Mouse (Mus musculus) lung, postnatal 14 days (tissue): ENCODE data around the gene Sh3bgrl2.
"Not testable (repeated sequence)": the region's sequence is repeated elsewhere in the genome, so short reads cannot be mapped to it uniquely, and the experiment has no call there.

Experiments
- DNase-seq: peaks from one replicate; pipeline ENCODE4 v3.0.0; 2021

Gene Sh3bgrl2

GRCm38 (mm10) chr9:83547830-83548689 lies at the start of gene Sh3bgrl2:
Gene Sh3bgrl2, plus strand, starts transcription at chr9:83548327.
- DNase-seq: peak; percentile 83

- DNase-seq: not testable (repeated sequence)
These were observed 29.0 kb upstream of the Sh3bgrl2 start for GRCm38 (mm10) chr9:83519081-83519480.

GRCm38 (mm10) chr9:83519510-83520155 lies 28.5 kb upstream of the Sh3bgrl2 start:
- no peak for DNase-seq

GRCm38 (mm10) chr9:83527341-83528060 lies 20.6 kb upstream of the Sh3bgrl2 start:
- DNase-seq: no peak

GRCm38 (mm10) chr9:83533044-83533769 lies 14.9 kb upstream of the Sh3bgrl2 start:
- DNase-seq: no peak

GRCm38 (mm10) chr9:83536959-83537358 lies 11.2 kb upstream of the Sh3bgrl2 start:
- DNase-seq: no peak

- DNase-seq: no peak
These were observed 10.6 kb upstream of the Sh3bgrl2 start for GRCm38 (mm10) chr9:83537510-83537909.

- DNase-seq: no peak
These were observed 10.1 kb upstream of the Sh3bgrl2 start for GRCm38 (mm10) chr9:83537921-83538536.

- DNase-seq: no peak
These were observed 8.2 kb upstream of the Sh3bgrl2 start for GRCm38 (mm10) chr9:83539809-83540491.

- no peak for DNase-seq
These were observed 7.7 kb upstream of the Sh3bgrl2 start for GRCm38 (mm10) chr9:83540492-83540857.

GRCm38 (mm10) chr9:83540975-83541374 lies 7.2 kb upstream of the Sh3bgrl2 start:
- no peak for DNase-seq

- DNase-seq: no peak
These were observed 2.9 kb upstream of the Sh3bgrl2 start for GRCm38 (mm10) chr9:83545240-83545639.

GRCm38 (mm10) chr9:83546316-83546715 lies 1.8 kb upstream of the Sh3bgrl2 start:
- DNase-seq: no peak

GRCm38 (mm10) chr9:83547229-83547628 lies 898 bp upstream of the Sh3bgrl2 start:
- no peak for DNase-seq

- DNase-seq: no peak
These were observed 1.7 kb downstream of the Sh3bgrl2 start for GRCm38 (mm10) chr9:83549866-83550265.

- DNase-seq: no peak
These were observed 3.0 kb downstream of the Sh3bgrl2 start for GRCm38 (mm10) chr9:83551116-83551515.

GRCm38 (mm10) chr9:83551632-83552031 lies 3.5 kb downstream of the Sh3bgrl2 start:
- no peak for DNase-seq

- DNase-seq: no peak
These were observed 7.5 kb downstream of the Sh3bgrl2 start for GRCm38 (mm10) chr9:83555580-83555979.

- no peak for DNase-seq
These were observed 8.1 kb downstream of the Sh3bgrl2 start for GRCm38 (mm10) chr9:83556236-83556635.

GRCm38 (mm10) chr9:83556780-83557771 lies 8.9 kb downstream of the Sh3bgrl2 start:
- peak; percentile 7 for DNase-seq
